Mouse (Mus musculus): ENCODE data around the gene 2210408I21Rik.

Gene 2210408I21Rik

DNA sequence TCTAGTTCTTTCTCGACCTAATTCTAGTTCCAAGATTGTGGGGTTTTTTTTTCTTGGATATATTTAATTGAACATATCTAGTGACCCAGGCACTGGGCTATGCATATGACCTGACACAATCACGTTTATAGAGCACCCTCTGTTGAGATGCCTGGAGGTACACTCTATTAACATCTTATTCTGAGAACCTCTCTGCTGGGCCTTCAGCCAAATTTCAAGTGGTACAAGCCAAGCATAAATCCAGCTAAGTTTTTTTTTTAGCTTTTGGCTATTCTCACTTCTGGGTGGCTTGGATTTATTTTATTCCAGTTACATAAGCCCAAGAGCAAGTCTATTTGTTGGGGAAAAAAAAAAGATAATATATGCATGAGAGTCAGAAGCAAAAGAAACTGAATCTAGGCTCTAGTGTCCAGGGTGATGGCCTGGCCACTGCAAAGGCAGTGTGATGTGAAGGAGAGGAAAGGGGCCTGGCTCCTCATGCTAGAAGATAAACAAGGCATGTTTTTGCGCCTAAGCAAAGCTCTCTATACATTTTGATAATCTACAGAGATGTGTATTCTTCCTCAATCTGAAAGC is 139.9 kb downstream of the 2210408I21Rik start:
- no peak for DNase-seq (ENCODE audit: low read depth, low spot score)

DNA sequence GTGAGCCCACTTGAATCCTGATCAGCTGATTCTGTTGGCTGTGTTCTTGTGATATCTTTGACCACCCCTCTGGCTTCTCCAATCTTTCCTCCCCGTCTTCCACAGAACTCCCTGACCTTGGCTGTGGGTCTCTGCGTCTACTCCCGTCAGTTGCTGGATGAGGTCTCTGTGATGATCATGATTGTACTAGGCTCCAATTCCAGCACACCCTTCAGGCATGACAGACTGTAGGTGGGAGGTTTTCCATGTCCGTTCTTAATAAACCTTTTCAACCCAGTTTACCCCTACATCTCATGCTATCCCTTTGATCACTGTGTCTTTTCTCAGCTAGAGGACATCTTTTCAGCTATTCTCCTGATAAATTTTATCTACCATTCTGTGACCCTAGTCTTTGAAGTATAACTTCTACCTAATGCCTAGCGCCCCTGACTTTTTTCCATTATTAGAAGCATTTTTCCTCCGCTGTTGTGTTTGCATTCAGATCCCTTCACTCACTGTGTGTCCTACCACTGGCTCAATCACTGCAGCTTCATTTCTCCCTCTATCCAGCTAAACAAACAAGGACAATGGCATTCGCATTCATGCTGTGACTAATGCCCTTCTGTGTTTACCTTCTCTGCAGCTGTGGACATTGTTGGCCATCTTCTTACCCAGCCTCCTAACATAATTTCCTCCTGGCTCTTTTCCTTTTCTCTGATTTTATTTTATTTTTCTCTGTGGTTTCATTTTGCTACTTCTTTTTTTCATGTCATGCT is 143.5 kb downstream of the 2210408I21Rik start:
- no peak for DNase-seq (ENCODE audit: low read depth, low spot score)

DNA sequence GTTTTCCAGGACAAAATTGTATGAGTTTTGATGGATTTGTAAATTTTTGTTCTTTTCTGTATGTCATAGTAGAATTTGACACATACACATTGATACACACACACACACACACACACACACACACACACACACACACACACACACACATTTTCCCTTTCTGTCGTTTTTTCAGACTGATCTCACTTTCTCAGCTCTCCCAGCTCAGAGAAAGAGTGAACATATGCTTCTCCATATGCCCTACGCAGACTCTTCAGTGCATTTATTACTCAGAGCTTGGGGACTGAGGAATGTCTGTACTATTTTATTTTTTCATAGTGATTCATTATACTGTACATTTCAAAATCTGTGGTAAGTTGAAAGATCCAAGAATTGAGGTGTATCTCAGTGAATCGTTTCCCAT is 160.2 kb downstream of the 2210408I21Rik start:
- no peak for DNase-seq (ENCODE audit: low read depth, low spot score)

DNA sequence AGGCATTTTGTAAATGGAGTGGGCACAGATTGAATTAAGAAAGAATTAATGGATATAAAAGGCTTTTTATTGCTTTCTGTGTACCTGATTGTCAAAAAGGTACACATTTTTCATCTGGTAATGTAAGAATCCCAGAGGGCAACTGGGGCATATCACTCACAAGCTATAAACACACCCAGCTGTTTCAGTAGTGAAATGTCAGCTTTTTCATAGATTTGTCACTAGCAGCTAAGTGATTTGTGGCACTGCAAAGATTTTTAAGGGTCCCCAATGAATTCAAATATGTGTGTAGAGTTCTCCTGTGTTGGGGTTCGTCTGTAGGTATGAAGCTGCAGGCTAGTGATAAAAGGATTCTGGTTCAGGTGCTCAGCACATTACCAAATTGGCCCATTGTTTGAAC is 188.8 kb downstream of the 2210408I21Rik start:
- no peak for DNase-seq (ENCODE audit: low read depth, low spot score)

- no peak for DNase-seq (ENCODE audit: low read depth, low spot score)
These were observed 191.0 kb downstream of the 2210408I21Rik start for GRCm38 (mm10) chr13:77326174-77326959.

DNA sequence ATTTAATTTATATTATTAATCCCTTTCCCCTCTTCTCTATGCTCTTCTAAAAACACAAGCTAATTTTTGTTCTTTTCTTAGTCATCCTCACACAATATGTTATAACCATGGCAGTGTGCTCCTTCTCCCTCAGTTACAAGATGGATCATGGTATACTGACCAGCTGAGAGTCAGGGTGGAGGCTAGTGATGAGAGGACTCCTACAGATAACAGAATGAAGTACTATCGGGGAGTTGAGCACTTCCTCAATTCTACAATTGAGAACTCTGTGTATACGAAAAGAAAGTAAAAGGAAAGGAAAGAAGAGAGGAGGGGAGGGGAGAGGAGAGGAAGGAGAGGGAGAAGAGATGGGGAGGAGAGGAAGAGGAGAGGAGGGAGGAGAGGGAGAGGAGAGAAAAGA is 206.8 kb downstream of the 2210408I21Rik start:
- no peak for DNase-seq (ENCODE audit: low read depth, low spot score)

- DNase-seq (ENCODE audit: low read depth, low spot score) = no peak
These were observed 250.2 kb downstream of the 2210408I21Rik start for GRCm38 (mm10) chr13:77385448-77385970.

DNA sequence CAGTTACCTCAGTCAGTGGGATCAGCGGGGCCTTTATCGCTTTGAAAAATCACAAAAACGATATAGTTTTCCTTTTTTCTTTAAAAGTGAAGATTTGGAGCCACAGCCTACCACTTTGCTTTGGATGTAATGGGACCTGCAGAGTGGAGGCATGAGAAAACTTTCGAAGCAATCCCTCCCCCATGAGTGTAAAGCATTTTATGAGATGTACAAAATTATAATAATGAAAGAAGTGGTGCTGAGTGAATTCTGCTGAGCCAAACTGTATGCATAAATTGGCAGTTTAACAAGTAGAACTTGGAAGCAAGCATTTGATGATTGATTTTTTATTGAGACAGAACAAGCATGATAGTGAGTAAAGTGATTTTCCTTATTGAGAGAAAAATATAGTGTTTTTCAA is 250.7 kb downstream of the 2210408I21Rik start:
- DNase-seq (ENCODE audit: low read depth, low spot score) = no peak

GRCm38 (mm10) chr13:77388148-77388547 is 252.8 kb downstream of the 2210408I21Rik start:
- no peak for DNase-seq (ENCODE audit: low read depth, low spot score)

GRCm38 (mm10) chr13:77389209-77389608 is 253.9 kb downstream of the 2210408I21Rik start:
- no peak for DNase-seq (ENCODE audit: low read depth, low spot score)

GRCm38 (mm10) chr13:77396374-77396773 is 261.0 kb downstream of the 2210408I21Rik start:
- DNase-seq (ENCODE audit: low read depth, low spot score) = no peak

GRCm38 (mm10) chr13:77396981-77397380 is 261.6 kb downstream of the 2210408I21Rik start:
- DNase-seq (ENCODE audit: low read depth, low spot score) = no peak

GRCm38 (mm10) chr13:77397646-77398045 is 262.3 kb downstream of the 2210408I21Rik start:
- no peak for DNase-seq (ENCODE audit: low read depth, low spot score)

GRCm38 (mm10) chr13:77398477-77398876 is 263.1 kb downstream of the 2210408I21Rik start:
- no peak for DNase-seq (ENCODE audit: low read depth, low spot score)

DNA sequence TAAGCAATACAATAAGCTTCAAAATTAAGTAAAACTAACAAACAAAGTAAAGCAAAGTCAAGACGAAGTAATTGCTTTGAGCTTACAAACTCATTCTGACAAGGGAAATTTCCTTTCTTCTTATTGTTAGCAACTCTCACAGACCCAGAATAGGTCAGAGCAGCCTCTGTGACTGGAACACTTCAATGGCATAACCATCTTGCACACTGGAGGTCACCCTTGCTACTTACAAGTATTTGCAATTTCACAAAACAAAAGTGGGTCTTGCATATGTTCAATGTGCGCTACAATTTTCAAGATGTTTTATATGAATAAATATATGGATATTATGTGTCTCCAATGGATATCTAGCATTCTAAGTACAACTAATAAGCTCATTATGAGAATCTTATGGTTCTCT is 265.4 kb downstream of the 2210408I21Rik start:
- no peak for DNase-seq (ENCODE audit: low read depth, low spot score)

- DNase-seq (ENCODE audit: low read depth, low spot score) = no peak
These were observed 273.2 kb downstream of the 2210408I21Rik start for GRCm38 (mm10) chr13:77408530-77408929.

DNA sequence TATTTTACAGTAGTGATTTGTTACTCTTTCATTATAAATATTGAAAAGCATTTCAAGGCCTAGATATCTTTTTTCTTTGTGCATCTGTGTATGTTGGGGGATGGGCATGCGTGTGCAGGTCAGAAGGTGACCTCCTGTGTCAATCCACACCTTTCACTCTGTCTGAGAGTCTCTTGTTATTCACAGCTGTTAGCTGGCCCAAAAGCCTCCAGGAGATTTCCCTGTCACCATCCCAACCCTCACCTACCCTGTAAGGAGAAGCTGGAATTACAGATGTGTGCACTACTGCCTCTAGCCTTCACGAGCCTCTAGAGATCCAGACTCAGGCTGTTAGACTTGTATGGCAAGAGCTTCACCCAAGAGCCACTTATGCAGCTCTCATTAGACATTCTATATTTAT is 274.5 kb downstream of the 2210408I21Rik start:
- DNase-seq (ENCODE audit: low read depth, low spot score) = no peak

GRCm38 (mm10) chr13:77412829-77413228 is 277.5 kb downstream of the 2210408I21Rik start:
- DNase-seq (ENCODE audit: low read depth, low spot score) = no peak

DNA sequence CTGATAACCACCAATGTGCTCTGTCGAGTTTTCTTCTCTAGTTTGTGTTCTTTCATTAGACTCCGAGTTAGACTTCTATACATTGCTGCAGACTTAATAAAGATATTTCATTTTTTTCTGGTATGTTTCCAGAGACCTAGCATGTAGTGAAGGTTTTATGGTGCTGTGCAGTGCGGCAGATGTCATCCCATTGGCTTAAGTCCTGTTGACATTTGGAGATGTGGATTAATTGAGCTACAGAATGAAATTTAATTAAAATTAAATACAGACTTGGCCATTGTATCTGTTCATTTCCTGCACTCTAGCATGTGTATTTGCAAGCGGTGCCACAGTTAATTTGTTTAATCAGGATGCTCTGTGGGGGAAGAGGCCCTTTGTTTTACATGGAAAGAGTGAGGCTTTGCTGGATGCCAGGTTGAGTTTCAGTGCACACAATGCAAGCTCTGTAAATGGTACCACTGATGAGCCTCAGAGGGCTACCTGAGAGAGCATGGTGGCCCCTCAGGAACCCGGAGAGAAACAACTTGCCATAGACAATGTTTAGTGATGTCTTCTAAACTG is 314.7 kb downstream of the 2210408I21Rik start:
- DNase-seq (ENCODE audit: low read depth, low spot score) = no peak

DNA sequence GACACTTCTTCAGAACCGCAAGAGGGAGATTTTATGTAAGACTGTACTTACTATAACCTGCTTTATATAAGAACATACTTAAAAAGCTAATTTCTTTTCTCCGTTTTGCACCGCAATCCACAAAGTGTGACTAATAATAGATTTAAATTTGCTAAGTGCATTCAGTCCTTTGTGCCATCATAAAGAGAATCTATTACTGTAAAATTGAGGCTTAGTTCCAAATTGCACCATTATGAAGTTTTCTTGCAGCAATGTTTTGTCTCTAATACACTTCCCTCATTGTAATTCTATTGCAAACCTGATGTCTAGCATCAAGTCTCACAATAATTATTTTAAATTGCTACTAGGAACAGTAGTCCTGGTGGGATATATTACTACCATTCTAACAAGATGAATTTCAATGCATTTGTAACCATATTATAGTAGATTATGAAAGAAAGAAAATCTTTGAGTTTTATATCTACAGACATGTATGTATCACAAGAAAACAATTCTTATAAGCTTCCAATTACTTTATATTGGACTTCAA is 334.8 kb downstream of the 2210408I21Rik start:
- no peak for DNase-seq (ENCODE audit: low read depth, low spot score)

GRCm38 (mm10) chr13:77476420-77476819 is 341.1 kb downstream of the 2210408I21Rik start:
- no peak for DNase-seq (ENCODE audit: low read depth, low spot score)
